Mouse (Mus musculus): ENCODE data around the gene Mrps21. TPM values are rescaled to one million over a fixed set of nuclear protein-coding genes. Genes with fewer than 3 reads are reported as not detected.
"Not testable (repeated sequence)": the region's sequence is repeated elsewhere in the genome, so short reads cannot be mapped to it uniquely, and the experiment has no call there.

Mrps21 gene
- total RNA-seq, 2 experiments from 2014 or later: 148 to 150 TPM

DNA sequence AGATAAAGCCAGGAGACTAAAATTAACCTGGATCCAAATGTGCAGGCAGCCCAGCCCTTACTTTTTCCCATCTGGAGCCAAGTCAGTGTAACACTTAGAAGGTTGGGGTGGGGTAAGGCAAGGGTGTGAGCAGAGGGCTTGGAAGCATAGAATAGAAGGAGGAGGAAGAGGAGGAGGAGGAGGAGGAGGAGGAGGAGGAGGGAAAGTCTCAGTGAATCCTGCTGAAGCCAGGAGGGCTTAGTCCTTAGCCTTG lies 31.0 kb upstream of the Mrps21 start:
- Histone ChIP-seq H3K27ac (no peak overlapping the region; the same call in 1 of the 2 replicates), H3K4me3 (no peak overlapping the region)
- no peak for TF ChIP-seq CTCF (IDR thresholded peaks at IDR 0.05)
- intact Hi-C loops (cut with DNase I): no loop called here
- no peak for DNase-seq (ENCODE audit: extremely low spot score in 1 of 2, low spot score in 2 of 2)

DNA sequence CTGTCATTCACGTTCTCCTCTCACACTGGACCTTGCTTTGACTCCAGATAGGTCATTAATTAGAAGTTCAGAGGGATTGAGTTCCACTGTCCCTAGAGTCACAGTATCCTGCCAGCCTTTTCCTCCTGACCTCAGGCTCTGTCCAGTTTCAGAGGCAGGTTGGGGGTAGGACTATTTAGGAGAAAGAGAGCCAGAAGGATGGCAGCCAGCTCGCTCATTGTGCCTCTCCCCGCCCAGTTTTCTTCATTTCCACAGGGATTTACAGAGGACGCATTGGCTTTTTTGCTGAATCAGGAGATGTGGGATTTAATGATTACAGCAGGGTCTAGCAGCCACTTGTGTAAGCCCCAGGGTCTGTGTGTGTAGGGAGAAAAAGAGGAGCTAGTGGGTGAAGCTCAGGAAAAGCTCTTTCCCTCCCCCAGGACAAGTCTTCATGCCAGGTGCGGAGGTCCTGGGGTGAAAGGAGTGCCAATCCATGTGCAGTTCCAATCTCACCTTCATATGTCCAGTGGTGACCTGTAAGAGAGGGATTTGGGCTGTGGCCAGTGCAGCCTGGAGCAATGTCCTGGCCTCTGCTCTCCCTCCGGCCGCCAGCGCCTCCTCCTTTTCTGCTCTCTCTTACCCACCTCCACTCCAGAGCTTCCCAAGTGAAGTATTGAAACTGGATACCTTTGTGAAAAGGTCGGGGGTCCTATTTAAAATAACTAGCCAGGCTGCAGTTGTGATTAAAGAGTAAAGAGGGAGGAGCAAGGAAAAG lies 30.5 kb upstream of the Mrps21 start:
- no peak for TF ChIP-seq CTCF (IDR thresholded peaks at IDR 0.05)
- no peak for DNase-seq (ENCODE audit: extremely low spot score in 1 of 2, low spot score in 2 of 2)
- intact Hi-C loops (cut with DNase I): no loop called here
- Histone ChIP-seq H3K4me3 (no peak overlapping the region), H3K27ac (no peak overlapping the region; the same call in 1 of the 2 replicates)

DNA sequence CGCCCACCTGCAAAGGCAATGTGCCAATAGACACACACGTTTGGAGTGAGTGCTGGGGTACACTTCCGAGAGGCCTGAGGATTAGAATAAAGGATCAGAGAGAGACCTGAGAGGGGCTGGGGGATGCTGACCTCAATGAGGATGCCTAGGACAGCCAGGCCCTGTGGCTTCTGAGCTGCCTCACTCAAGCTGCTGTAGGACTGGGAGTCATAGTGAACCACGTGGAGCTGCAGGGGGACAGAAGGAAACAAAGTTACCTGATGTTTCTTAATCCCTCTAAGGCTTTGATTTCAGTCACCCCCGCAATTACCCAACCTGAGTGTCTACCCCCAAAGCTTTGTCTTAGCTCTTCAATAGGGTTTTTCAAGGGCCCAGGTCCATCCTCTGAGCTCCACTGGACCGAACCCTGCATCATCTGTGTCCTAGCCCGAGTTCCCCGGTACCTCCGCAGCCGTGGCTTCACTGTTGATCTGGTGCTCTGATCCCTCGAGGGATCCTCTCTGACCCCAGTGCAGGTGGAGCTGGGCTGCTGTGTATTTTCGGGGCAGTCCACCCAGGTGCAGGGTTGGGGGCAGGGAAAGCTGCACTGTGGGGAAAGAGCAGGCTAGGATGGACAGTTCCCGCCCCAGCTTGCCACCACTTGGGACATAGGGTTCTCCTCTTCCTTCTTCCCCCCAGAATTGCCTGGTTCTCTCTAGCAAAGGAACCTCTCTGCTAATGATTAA lies 28.6 kb upstream of the Mrps21 start:
- intact Hi-C loops (cut with DNase I): no loop called here
- no peak for DNase-seq (ENCODE audit: extremely low spot score in 1 of 2, low spot score in 2 of 2)
- Histone ChIP-seq H3K4me3 (no peak overlapping the region), H3K27ac (no peak overlapping the region)
- no peak for TF ChIP-seq CTCF (IDR thresholded peaks at IDR 0.05)

DNA sequence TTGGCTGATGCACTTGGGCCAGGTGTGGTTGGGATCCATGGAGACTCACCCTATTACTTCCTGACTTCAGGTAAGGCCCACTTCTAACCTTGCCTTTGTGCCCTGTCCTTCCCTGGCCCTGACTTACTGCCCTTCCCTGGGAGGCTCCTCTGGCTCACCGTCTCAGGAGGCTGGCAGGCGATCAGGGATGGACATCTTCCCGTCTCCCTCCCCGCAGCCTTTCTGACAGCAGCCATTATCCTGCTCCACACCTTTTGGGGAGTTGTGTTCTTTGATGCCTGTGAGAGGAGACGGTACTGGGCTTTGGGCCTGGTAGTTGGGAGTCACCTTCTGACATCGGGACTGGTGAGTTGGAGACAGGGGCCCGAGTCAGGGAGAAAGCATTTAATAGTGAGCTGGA lies 24.2 kb upstream of the Mrps21 start:
- intact Hi-C loops (cut with DNase I); DNase-seq (ENCODE audit: extremely low spot score in 1 of 2, low spot score in 2 of 2); H3K4me3 ChIP-seq: not testable (repeated sequence)

DNA sequence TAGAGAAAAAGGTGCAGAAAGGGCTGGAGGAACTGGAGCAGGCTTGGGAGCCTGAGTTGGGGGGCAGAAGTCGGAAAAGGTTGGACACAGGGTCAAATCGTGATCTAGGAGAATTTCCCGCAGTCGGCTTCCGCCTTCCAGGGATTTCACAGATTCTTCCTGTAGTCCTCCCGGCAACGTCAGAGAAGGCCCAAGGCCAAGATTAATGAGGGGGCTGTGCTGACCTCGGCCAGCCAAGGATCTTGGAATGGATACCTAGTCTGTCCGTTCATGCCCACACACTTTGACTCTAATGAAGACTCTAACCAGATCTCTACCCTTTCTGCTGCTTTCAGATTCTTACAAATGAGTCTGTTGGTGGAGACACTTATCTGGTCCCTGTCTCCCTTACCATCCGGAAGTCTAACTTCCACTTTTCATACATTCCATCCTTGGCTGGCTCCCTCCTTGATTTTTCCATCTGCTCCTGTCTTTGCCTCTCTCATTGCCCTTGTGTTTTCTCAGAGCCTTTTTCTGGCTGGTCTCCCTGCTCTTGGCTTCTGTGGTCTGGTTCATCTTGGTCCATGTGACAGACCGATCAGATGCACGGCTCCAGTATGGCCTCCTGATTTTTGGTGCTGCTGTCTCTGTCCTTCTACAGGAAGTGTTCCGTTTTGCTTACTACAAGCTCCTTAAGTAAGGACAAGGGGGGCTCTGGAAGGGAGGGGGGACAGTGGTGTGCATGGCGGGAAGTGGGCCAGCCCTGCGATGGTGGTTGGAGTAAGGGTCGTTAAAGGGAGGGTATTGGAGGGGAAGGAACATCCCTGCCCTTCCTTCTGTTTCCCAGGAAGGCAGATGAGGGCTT lies 23.2 kb upstream of the Mrps21 start:
- Histone ChIP-seq H3K4me3 (peak overlapping the region; percentile 91), H3K27ac (peak overlapping the region; percentile 89)
- no peak for DNase-seq (ENCODE audit: extremely low spot score in 1 of 2, low spot score in 2 of 2)
- intact Hi-C loops (cut with DNase I): no loop called here
- no peak for TF ChIP-seq CTCF (IDR thresholded peaks at IDR 0.05)

More for the DNA sequence above, 24.2 kb upstream of the Mrps21 start:
- H3K27ac ChIP-seq: not testable (repeated sequence)

DNA sequence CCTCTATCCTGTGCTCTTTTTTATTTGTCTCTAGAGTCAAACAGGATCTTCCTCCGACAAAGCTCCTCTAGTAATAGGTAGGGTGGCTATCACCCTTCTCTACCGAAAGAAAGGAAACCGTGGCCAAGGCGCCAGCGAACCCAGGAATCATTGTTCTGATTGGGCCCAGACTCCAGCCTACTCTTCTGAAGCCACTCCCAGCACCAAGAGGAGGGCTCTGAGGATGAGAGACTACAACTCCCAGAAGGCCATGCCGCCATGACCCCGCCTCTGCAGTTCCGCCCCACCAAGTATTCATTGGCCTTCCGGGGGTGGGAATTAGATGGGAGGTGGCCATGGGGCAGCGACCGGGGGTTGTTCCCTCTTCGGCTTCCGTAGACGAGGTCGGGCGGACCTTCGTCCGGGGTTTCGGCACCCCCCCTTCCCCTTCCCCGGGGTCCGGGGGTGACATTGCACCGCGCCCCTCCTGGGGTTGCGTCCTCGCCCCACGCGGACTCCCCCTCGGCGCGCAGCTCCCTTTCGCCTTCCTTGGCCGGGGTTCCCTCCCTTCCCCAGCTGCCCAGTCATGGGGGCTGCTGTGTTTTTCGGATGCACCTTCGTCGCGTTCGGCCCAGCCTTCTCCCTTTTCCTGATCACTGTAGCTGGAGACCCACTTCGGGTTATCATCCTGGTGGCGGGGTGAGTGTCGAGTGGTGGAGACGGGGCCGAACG lies 22.4 kb upstream of the Mrps21 start, which contains the start of gene Aph1a:
TSS of gene Aph1a (plus strand) at position 364 of the 711 bp plus-strand sequence.
- peak within 1 kb of the TSS; percentile 89 for H3K27ac ChIP-seq
- intact Hi-C loops (cut with DNase I): not testable (repeated sequence)
- H3K4me3 ChIP-seq: peak within 1 kb of the TSS; percentile 91
- peak; percentile 91 to 96 for DNase-seq (ENCODE audit: extremely low spot score in 1 of 2, low spot score in 2 of 2)

DNA sequence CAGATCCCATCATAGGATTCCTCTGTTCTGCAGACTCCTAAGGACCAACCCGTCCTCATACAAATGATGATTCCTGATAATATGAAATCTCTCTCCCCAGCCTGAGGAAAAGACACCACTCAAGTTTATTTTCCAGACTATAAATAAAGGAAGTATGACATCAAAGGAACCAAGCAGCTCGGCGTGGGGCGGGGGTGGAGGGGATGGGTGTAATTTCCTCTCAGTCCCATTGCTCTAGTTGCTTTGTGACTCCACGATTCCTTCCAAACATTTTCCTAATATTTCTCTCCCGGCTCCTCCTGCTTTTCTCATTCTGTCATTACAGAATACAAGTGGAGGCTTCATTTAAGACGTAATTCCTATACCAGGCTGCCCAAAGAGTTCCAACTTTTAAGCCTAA lies 21.8 kb upstream of the Mrps21 start:
- intact Hi-C loops (cut with DNase I): no loop called here
- TF ChIP-seq CTCF (IDR thresholded peaks at IDR 0.05): no peak

DNA sequence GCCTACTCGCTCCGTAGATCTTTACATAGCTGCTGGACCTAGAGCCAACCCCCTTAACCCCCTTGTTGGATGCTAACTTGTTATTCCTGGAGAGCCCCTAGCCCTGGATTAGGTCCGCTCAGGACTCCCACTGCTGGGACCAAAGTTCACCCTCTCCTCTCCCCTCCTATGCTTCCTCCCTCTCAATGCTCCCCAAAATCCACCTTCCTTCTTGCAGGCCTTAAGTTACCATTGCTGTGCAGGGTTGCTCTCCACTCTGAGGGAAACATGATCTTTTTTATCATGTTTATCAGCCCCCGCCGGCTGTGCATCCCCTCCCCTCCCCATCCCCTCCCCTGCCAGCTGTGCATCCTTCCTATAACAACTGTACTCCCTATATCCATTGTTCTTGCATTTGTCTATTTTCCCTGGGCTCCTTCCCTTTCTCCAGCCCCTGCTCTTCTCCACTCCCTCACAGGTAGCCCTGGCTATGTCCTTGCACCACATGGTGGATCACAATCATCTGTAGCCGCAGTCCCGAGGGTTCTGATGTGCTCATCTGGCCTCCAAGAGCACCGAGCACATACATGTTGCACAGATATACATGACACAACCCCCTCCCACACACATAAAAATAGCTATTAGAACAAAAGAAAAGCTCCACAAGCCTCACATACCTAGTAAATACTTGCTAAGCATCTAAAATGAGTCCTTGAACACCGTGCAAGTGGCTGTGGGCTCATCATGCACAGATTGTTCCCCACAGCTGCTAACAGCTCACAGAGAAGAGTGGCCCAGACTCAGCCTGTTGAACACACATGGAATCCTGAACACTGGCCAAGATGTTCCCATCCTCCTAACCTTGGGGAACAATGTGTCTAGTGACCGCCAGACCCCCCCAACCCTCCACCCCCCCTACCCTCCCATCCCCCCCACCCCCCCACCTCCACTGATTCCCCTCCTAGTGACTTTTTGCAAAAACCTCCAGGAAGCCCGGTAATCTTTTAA lies 21.0 kb upstream of the Mrps21 start:
- TF ChIP-seq CTCF (IDR thresholded peaks at IDR 0.05): no peak
- peak overlapping the region; percentile 78 for H3K27ac ChIP-seq
- no peak overlapping the region for H3K4me3 ChIP-seq
- DNase-seq (ENCODE audit: extremely low spot score in 1 of 2, low spot score in 2 of 2): no peak
- intact Hi-C loops (cut with DNase I): no loop called here

More for the DNA sequence above, 21.8 kb upstream of the Mrps21 start:
- peak overlapping the region; percentile 91 for H3K4me3 ChIP-seq
- no peak for DNase-seq (ENCODE audit: extremely low spot score in 1 of 2, low spot score in 2 of 2)
- peak overlapping the region; percentile 86 for H3K27ac ChIP-seq

DNA sequence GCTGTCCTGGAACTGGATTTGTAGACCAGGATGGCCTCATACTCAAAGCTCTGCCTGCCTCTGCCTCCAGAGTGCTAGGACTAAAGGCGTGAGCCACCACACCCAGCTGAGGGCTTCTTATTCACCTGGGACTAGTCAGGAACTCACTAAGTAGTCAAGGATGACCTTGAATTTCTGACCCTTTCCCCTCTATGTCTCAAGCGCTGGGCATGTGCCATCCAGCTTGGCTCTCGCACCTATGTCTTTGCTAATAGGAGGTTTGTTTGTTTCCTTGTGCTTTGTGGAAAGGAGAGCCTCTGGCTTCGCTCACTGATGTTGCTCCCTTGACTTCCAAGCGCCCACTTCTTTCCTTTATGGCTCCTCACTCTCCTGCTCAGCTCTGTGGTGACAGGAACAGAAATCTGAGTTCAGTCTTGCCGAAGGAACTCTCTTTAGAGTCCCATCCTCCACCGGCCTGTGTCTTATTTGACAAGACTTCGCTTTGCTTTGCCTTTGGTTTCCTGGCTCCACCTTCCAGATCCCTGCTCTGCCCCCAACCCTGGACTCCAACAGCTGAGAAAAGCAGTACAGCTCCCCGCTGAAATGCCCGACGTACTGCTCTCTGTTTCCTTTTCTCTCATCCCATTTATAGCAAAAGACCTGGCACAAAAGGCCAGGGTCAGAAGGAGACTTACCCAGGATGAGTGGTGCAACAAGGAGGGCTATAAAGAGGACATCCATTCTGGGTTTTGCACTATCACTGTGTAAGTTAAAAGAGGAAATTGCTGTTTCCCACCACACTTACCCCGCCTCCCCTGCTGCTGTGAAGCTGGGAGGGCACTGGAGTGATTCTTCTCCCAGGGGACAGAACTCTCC lies 20.1 kb upstream of the Mrps21 start, which contains the start of gene BC028528:
TSS of gene BC028528 (minus strand) at position 795 of the 855 bp plus-strand sequence.
- Histone ChIP-seq H3K4me3 (peak within 1 kb of the TSS; percentile 26), H3K27ac (peak within 1 kb of the TSS; percentile 78)
- no peak for TF ChIP-seq CTCF (IDR thresholded peaks at IDR 0.05)
- intact Hi-C loops (cut with DNase I): no loop called here
- no peak for DNase-seq (ENCODE audit: extremely low spot score in 1 of 2, low spot score in 2 of 2)

DNA sequence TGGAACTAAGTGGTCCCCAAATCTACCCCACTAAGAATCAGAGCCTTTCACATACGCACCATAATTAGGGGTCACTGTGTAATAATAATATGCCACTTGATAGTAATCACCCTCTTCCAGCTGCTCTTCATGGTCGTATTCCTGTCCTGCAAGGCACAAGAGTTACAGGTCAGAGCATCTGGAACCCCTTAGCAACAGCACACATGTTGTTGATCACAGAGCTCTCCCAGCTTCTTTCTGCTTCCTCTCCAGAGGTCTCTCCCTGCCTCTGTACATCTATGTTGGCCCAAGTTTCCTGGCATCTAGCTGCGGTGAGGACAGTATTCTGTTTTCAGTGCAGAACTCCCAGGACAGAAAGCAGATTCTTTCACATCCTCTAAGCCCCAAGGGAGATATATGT lies 18.3 kb upstream of the Mrps21 start:
- intact Hi-C loops (cut with DNase I): no loop called here

More for the DNA sequence above, 18.3 kb upstream of the Mrps21 start:
- H3K27ac ChIP-seq: no peak overlapping the region
- no peak overlapping the region for H3K4me3 ChIP-seq
- TF ChIP-seq CTCF (IDR thresholded peaks at IDR 0.05): no peak
- DNase-seq (ENCODE audit: extremely low spot score in 1 of 2, low spot score in 2 of 2): no peak
